ENCODE assay signal across 12 mouse cellular contexts in genomic region chr17:43357902-43358539, GRCm38 (mm10). TPM values are rescaled to one million over a fixed set of nuclear protein-coding genes. Genes with fewer than 3 reads are reported as not detected.
DNase-seq lines count a peak whose midpoint lies in the region; ATAC-seq lines count a peak whose summit lies in the region.
"Had no signal": no experiment of that assay in that cellular context is flagged by ENCODE, and none has a peak within 500 bp of the region (broad histone marks: within the 10 kb centered on the region; RNA-seq: fewer than 3 reads in every experiment).

No protein-coding gene starts in this region.

- no peak overlapping the region for H3K27ac ChIP-seq in heart, embryonic 12.5 days (ENCODE audit: poor library complexity, severe bottlenecking)
- no peak overlapping the region for H3K27ac ChIP-seq in forebrain, embryonic 13.5 days
- H3K27ac ChIP-seq in liver, embryonic 16.5 days (ENCODE audit: low read length), result no peak overlapping the region

- no peak for ATAC-seq in heart, embryonic 12.5 days (ENCODE audit: insufficient number of reproducible peaks, low FRiP score)
- peak; percentile 48; the same call in 1 of the 2 replicates for ATAC-seq in forebrain, embryonic 13.5 days
- peak; percentile 21; the same call in 1 of the 2 replicates for ATAC-seq in liver, embryonic 16.5 days (ENCODE audit: low read depth)
- ATAC-seq: CD4-positive, CD25-positive, alpha-beta regulatory T cell, adult 4 months had no signal

- H3K9ac ChIP-seq in heart, embryonic 12.5 days, result no peak overlapping the region
- no peak overlapping the region for H3K9ac ChIP-seq in forebrain, embryonic 13.5 days
- no peak overlapping the region for H3K9ac ChIP-seq in liver, embryonic 16.5 days (ENCODE audit: low read depth, low read length)

- intact Hi-C loops in heart, postnatal 14 days (cut with DNase I), result no loop called here

- H3K36me3 ChIP-seq in heart, embryonic 12.5 days, result no peaks in the 10 kb centered on the region
- no peaks in the 10 kb centered on the region for H3K36me3 ChIP-seq in forebrain, embryonic 13.5 days (ENCODE audit: poor library complexity, severe bottlenecking)
- H3K36me3 ChIP-seq in liver, embryonic 16.5 days (ENCODE audit: control insufficient read depth, insufficient read depth), result no peaks in the 10 kb centered on the region

- peaks cover 38% of the 10 kb centered on the region for H3K4me1 ChIP-seq in heart, embryonic 12.5 days (replicated peaks)
- H3K4me1 ChIP-seq in forebrain, embryonic 13.5 days, result peaks cover 4% of the 10 kb centered on the region; the same call in 1 of the 2 replicates
- H3K4me1 ChIP-seq in liver, embryonic 16.5 days (ENCODE audit: control insufficient read depth, low read depth, low read length), result no peaks in the 10 kb centered on the region

- WGBS in heart, embryonic 12.5 days, result 27% methylated on average over 9 of the region's 9 CpGs
- 4% methylated on average over 9 of the region's 9 CpGs for WGBS in forebrain, embryonic 13.5 days
- 33% methylated on average over 9 of the region's 9 CpGs for WGBS in liver, embryonic 16.5 days (ENCODE audit: insufficient replicate concordance)

- no peak overlapping the region for H3K4me3 ChIP-seq in heart, embryonic 12.5 days
- H3K4me3 ChIP-seq in forebrain, embryonic 13.5 days, result no peak overlapping the region
- H3K4me3 ChIP-seq in liver, embryonic 16.5 days (ENCODE audit: low read depth, low read length), result no peak overlapping the region

- H3K4me2 ChIP-seq in heart, embryonic 12.5 days, result 0 out of 2 replicates have a peak overlapping the region, but pooled peaks have one; percentile 5
- H3K4me2 ChIP-seq in forebrain, embryonic 13.5 days, result peak overlapping the region; percentile 4; the same call in 1 of the 2 replicates
- H3K4me2 ChIP-seq in liver, embryonic 16.5 days (ENCODE audit: low read depth, low read length), result no peak overlapping the region

- DNase-seq in heart, postnatal 14 days, result no peak
- peak; percentile 6 for DNase-seq in R1 (ENCODE audit: low read depth, low spot score)
- DNase-seq in spleen, postnatal 10 days (ENCODE audit: low spot score in 2 of 2), result no peak
- DNase-seq in spleen, postnatal 36 days (ENCODE audit: low spot score in 2 of 2), result no peak
- no peak for DNase-seq in ovary, postnatal 36 days (ENCODE audit: low spot score)
- DNase-seq: adrenal gland, postnatal 25 days; kidney, adult 2 months; lung, postnatal 10 days had no signal

- no peaks in the 10 kb centered on the region for H3K27me3 ChIP-seq in heart, embryonic 12.5 days (replicated peaks)
- H3K27me3 ChIP-seq in forebrain, embryonic 13.5 days, result no peaks in the 10 kb centered on the region
- peaks cover 22% of the 10 kb centered on the region for H3K27me3 ChIP-seq in liver, embryonic 16.5 days (ENCODE audit: control insufficient read depth, insufficient read depth, low read depth, low read length)

- no peaks in the 10 kb centered on the region for H3K9me3 ChIP-seq in heart, embryonic 12.5 days (replicated peaks)
- H3K9me3 ChIP-seq in forebrain, embryonic 13.5 days (replicated peaks), result no peaks in the 10 kb centered on the region
- H3K9me3 ChIP-seq in liver, embryonic 16.5 days (replicated peaks; ENCODE audit: control insufficient read depth, low read length), result no peaks in the 10 kb centered on the region

RNA-seq across cellular contexts. Expression of gene Adgrf5, which starts 2.2 kb away (rescaled TPM):
- 21.1 and 23.9 TPM in 2 replicates for polyA plus RNA-seq in heart, embryonic 12.5 days (2016; fragmentation: Nextera tagmentation; extraction: Ambion mirVana)
- total RNA-seq in heart, postnatal 14 days (2021), result 100 to 1,000 TPM; 256 to 273 TPM
- 5.5 and 6.6 TPM in 2 replicates for polyA plus RNA-seq in forebrain, embryonic 13.5 days (2015; fragmentation: Nextera tagmentation; extraction: Ambion mirVana)
- 3.7 and 3.8 TPM in 2 replicates for polyA plus RNA-seq in liver, embryonic 16.5 days (2015; fragmentation: Nextera tagmentation; extraction: Ambion mirVana)
- polyA plus RNA-seq: CD4-positive, CD25-positive, alpha-beta regulatory T cell, adult 4 months had no signal
